Mouse (Mus musculus): ENCODE results near the gene Yaf2. TPM values are rescaled to one million over a fixed set of nuclear protein-coding genes. Genes with fewer than 3 reads are reported as not detected.

The Yaf2 gene
- polyA plus RNA-seq, 1 experiment from 2014 or later, result 116 TPM

Other genes starting within 250 kb of the Yaf2 start
- 13.3 and 14.0 TPM in 2 replicates for gene Gxylt1, start 61.8 kb downstream of the Yaf2 start, polyA plus RNA-seq (2016; fragmentation: Nextera tagmentation; extraction: Ambion mirVana)
- 167 and 170 TPM in 2 replicates for gene Zcrb1, start 61.4 kb upstream of the Yaf2 start, polyA plus RNA-seq (2016; fragmentation: Nextera tagmentation; extraction: Ambion mirVana)
- 68.1 and 75.4 TPM in 2 replicates for gene Pphln1, start 61.4 kb upstream of the Yaf2 start, polyA plus RNA-seq (2016; fragmentation: Nextera tagmentation; extraction: Ambion mirVana)

Measured in neural tube, embryonic 12.5 days (tissue).